Mouse (Mus musculus) MEL (cell line): ENCODE data around the gene Gm49358. TPM values are rescaled to one million over a fixed set of nuclear protein-coding genes. Genes with fewer than 3 reads are reported as not detected.

Source experiments
- DNase-seq: peaks from one replicate; pipeline ENCODE4 v3.0.0; 2011; ENCODE audit warnings: low read depth, low spot score
- H3K27ac ChIP-seq: 2 replicates; pipeline ENCODE4 v1.5.1; 2012; ENCODE audit warnings: low read depth, mild to moderate bottlenecking, control low read depth, low read length, moderate library complexity; ENCODE audit not compliant: control insufficient read depth
- H3K27me3 ChIP-seq, 2 experiments: fragments of 150-350 bp in 1 of 2; sonication (generic) in 1 of 2; 2 replicates each; pipeline ENCODE4 v1.6.1; 2012; ENCODE audit warnings: low read length in 2 of 2, mild to moderate bottlenecking in 2 of 2, improper control_type of control experiment in 1 of 2, moderate library complexity in 1 of 2; ENCODE audit not compliant: insufficient read depth in 2 of 2, control insufficient read depth in 1 of 2
- H3K36me3 ChIP-seq, 2 experiments: 2 replicates each; pipeline ENCODE4 v1.6.1; 2012 to 2014; ENCODE audit warnings: low read length in 2 of 2, improper control_type of control experiment in 1 of 2, inconsistent platforms in 1 of 2, mild to moderate bottlenecking in 1 of 2; ENCODE audit not compliant: insufficient read depth in 2 of 2, control insufficient read depth in 1 of 2
- H3K4me1 ChIP-seq, 2 experiments: fragments of 150-350 bp in 1 of 2; sonication (generic) in 1 of 2; 2 replicates each; pipeline ENCODE4 v1.6.1; 2012; ENCODE audit warnings: low read length in 2 of 2, improper control_type of control experiment in 1 of 2, mild to moderate bottlenecking in 1 of 2; ENCODE audit not compliant: insufficient read depth in 2 of 2, control insufficient read depth in 1 of 2
- H3K4me3 ChIP-seq, 2 experiments: fragments of 150-350 bp in 1 of 2; sonication (generic) in 1 of 2; 2 replicates each; pipeline ENCODE4 v1.5.1; 2012; ENCODE audit warnings: low read depth in 2 of 2, low read length in 2 of 2, mild to moderate bottlenecking in 2 of 2, moderate library complexity in 2 of 2, control low read depth in 1 of 2, improper control_type of control experiment in 1 of 2; ENCODE audit not compliant: control insufficient read depth in 1 of 2, insufficient read depth in 1 of 2
- H3K79me2 ChIP-seq: 2 replicates; pipeline ENCODE4 v1.6.1; 2012; ENCODE audit warnings: mild to moderate bottlenecking, low read length, moderate library complexity; ENCODE audit not compliant: control insufficient read depth, poor library complexity, insufficient read depth
- H3K9ac ChIP-seq: 2 replicates; pipeline ENCODE4 v1.6.1; 2012; ENCODE audit warnings: low read depth, mild to moderate bottlenecking, control low read depth, low read length, moderate library complexity; ENCODE audit not compliant: control insufficient read depth, poor library complexity, severe bottlenecking
- H3K9me3 ChIP-seq: fragments of 150-350 bp; sonication (generic); replicated peaks from 2 replicates; pipeline ENCODE4 v1.6.1; 2012; ENCODE audit warnings: mild to moderate bottlenecking, low read length, improper control_type of control experiment, moderate library complexity; ENCODE audit not compliant: insufficient read depth
- BHLHE40 ChIP-seq: IDR thresholded peaks from 2 replicates; pipeline ENCODE4 v1.6.1; 2012; ENCODE audit warnings: low read depth, mild to moderate bottlenecking, inconsistent platforms, low read length, improper control_type of control experiment, borderline replicate concordance
- CHD1 ChIP-seq: IDR thresholded peaks from 2 replicates; pipeline ENCODE4 v1.6.1; 2012; ENCODE audit warnings: low read depth, mild to moderate bottlenecking, inconsistent platforms, low read length, improper control_type of control experiment
- CHD2 ChIP-seq: IDR thresholded peaks from 2 replicates; pipeline ENCODE4 v1.6.1; 2011; ENCODE audit warnings: low read length, improper control_type of control experiment
- CTCF ChIP-seq, 3 experiments: IDR thresholded peaks in 2 of 3; conservative IDR thresholded peaks in 1 of 3; 2 replicates each; pipeline ENCODE4 v1.5.1; 2011 to 2012; ENCODE audit warnings: low read length in 3 of 3, low read depth in 2 of 3, mild to moderate bottlenecking in 2 of 3, improper control_type of control experiment in 1 of 3, inconsistent platforms in 1 of 3, mixed read lengths in 1 of 3, moderate library complexity in 1 of 3; ENCODE audit not compliant: control insufficient read depth in 1 of 3, insufficient read depth in 1 of 3, poor library complexity in 1 of 3, severe bottlenecking in 1 of 3
- E2F4 ChIP-seq: IDR thresholded peaks from 2 replicates; pipeline ENCODE4 v1.6.1; 2011; ENCODE audit warnings: low read depth, low read length, improper control_type of control experiment, borderline replicate concordance
- ELF1 ChIP-seq: IDR thresholded peaks from 2 replicates; pipeline ENCODE4 v1.6.1; 2014; ENCODE audit warnings: low read depth, mild to moderate bottlenecking, inconsistent platforms, low read length, improper control_type of control experiment, moderate library complexity
- EP300 ChIP-seq, 2 experiments: IDR thresholded peaks; 2 replicates each; pipeline ENCODE4 v1.6.1; 2011; ENCODE audit warnings: improper control_type of control experiment in 2 of 2, low read length in 2 of 2, low read depth in 1 of 2, mild to moderate bottlenecking in 1 of 2
- GABPA ChIP-seq: IDR thresholded peaks from 2 replicates; pipeline ENCODE4 v1.6.1; 2012; ENCODE audit warnings: low read depth, mild to moderate bottlenecking, inconsistent platforms, low read length, improper control_type of control experiment, moderate library complexity
- GATA1 ChIP-seq: IDR thresholded peaks from 2 replicates; pipeline ENCODE4 v1.6.1; 2011; ENCODE audit warnings: low read depth, low read length, improper control_type of control experiment
- JUND ChIP-seq: IDR thresholded peaks from 2 replicates; pipeline ENCODE4 v1.6.1; 2011; ENCODE audit warnings: low read depth, mild to moderate bottlenecking, improper control_type of control experiment, low read length
- KAT2A ChIP-seq: conservative IDR thresholded peaks from 2 replicates; pipeline ENCODE4 v1.6.1; 2012; ENCODE audit warnings: low read depth, low read length, improper control_type of control experiment, inconsistent platforms
- MAFK ChIP-seq: IDR thresholded peaks from 2 replicates; pipeline ENCODE4 v1.6.1; 2011; ENCODE audit warnings: low read depth, mild to moderate bottlenecking, low read length, improper control_type of control experiment, borderline replicate concordance
- MAX ChIP-seq: IDR thresholded peaks from 2 replicates; pipeline ENCODE4 v1.6.1; 2011; ENCODE audit warnings: low read length, improper control_type of control experiment
- MEF2A ChIP-seq: IDR thresholded peaks from 2 replicates; pipeline ENCODE4 v1.6.1; 2014; ENCODE audit warnings: low read depth, mild to moderate bottlenecking, inconsistent platforms, low read length, improper control_type of control experiment; ENCODE audit not compliant: poor library complexity, insufficient replicate concordance, severe bottlenecking; ENCODE audit errors: extremely low read depth
- MXI1 ChIP-seq: IDR thresholded peaks from 2 replicates; pipeline ENCODE4 v1.6.1; 2011; ENCODE audit warnings: mild to moderate bottlenecking, low read depth, low read length, improper control_type of control experiment
- NELFE ChIP-seq: IDR thresholded peaks from 2 replicates; pipeline ENCODE4 v1.6.1; 2011; ENCODE audit warnings: low read depth, low read length, improper control_type of control experiment
- NRF1 ChIP-seq: IDR thresholded peaks from 2 replicates; pipeline ENCODE4 v1.6.1; 2014; ENCODE audit warnings: low read depth, mild to moderate bottlenecking, inconsistent platforms, low read length, improper control_type of control experiment, moderate library complexity; ENCODE audit not compliant: poor library complexity, insufficient read depth, severe bottlenecking
- POLR2A ChIP-seq, 2 experiments: IDR thresholded peaks; 2 replicates each; pipeline ENCODE4 v1.6.1; 2011 to 2012; ENCODE audit warnings: low read length in 2 of 2, mild to moderate bottlenecking in 2 of 2, control low read depth in 1 of 2, improper control_type of control experiment in 1 of 2, low read depth in 1 of 2, moderate library complexity in 1 of 2; ENCODE audit not compliant: control insufficient read depth in 1 of 2, insufficient read depth in 1 of 2, poor library complexity in 1 of 2
- POLR2AphosphoS2 ChIP-seq: IDR thresholded peaks from 2 replicates; pipeline ENCODE4 v1.6.1; 2011; ENCODE audit warnings: low read length, improper control_type of control experiment
- RAD21 ChIP-seq: IDR thresholded peaks from 2 replicates; pipeline ENCODE4 v1.6.1; 2011; ENCODE audit warnings: mild to moderate bottlenecking, low read depth, low read length, improper control_type of control experiment
- RCOR1 ChIP-seq: IDR thresholded peaks from 2 replicates; pipeline ENCODE4 v1.6.1; 2012; ENCODE audit warnings: low read depth, mild to moderate bottlenecking, inconsistent platforms, low read length, improper control_type of control experiment
- TAL1 ChIP-seq: IDR thresholded peaks from 2 replicates; pipeline ENCODE4 v1.6.1; 2012; ENCODE audit warnings: mild to moderate bottlenecking, inconsistent platforms, low read length, moderate library complexity, mixed read lengths
- TCF12 ChIP-seq: IDR thresholded peaks from 2 replicates; pipeline ENCODE4 v1.6.1; 2014; ENCODE audit warnings: low read depth, mild to moderate bottlenecking, inconsistent platforms, low read length, improper control_type of control experiment, moderate library complexity
- UBTF ChIP-seq: IDR thresholded peaks from 2 replicates; pipeline ENCODE4 v1.6.1; 2012; ENCODE audit warnings: low read depth, mild to moderate bottlenecking, inconsistent platforms, low read length, improper control_type of control experiment, moderate library complexity, borderline replicate concordance; ENCODE audit not compliant: insufficient read depth
- USF2 ChIP-seq, 2 experiments: IDR thresholded peaks; 2 replicates each; pipeline ENCODE4 v1.6.1; 2011 to 2012; ENCODE audit warnings: improper control_type of control experiment in 2 of 2, low read length in 2 of 2, borderline replicate concordance in 1 of 2, inconsistent platforms in 1 of 2, low read depth in 1 of 2, mild to moderate bottlenecking in 1 of 2; ENCODE audit not compliant: insufficient read depth in 1 of 2
- ZKSCAN1 ChIP-seq: IDR thresholded peaks from 2 replicates; pipeline ENCODE4 v1.6.1; 2012; ENCODE audit warnings: low read depth, mild to moderate bottlenecking, inconsistent platforms, low read length, improper control_type of control experiment, moderate library complexity
- ZNF384 ChIP-seq: IDR thresholded peaks from 2 replicates; pipeline ENCODE4 v1.6.1; 2012; ENCODE audit warnings: low read depth, mild to moderate bottlenecking, inconsistent platforms, low read length, improper control_type of control experiment
- polyA plus RNA-seq, 2 experiments: library from polyadenylated mRNA; stranded (reverse) in 1 of 2; unstranded in 1 of 2; fragments of >175 nt in 1 of 2; fragments of >200 nt in 1 of 2; gene quantifications; 2 replicates each; pipeline versions ENCODE4 v1.2.1 to v1.2.4; 2012; ENCODE audit warnings: low replicate concordance in 2 of 2, low read depth in 1 of 2; ENCODE audit not compliant: insufficient read length in 2 of 2, insufficient read depth in 1 of 2, missing spikeins in 1 of 2
- total RNA-seq: library from RNA; depleted of rRNA; stranded (reverse); fragments of 300-350 nt; gene quantifications from 2 replicates; pipeline ENCODE4 v1.2.3, GENCODE M21; 2012

Gm49358 gene
- total and polyA plus RNA-seq, 3 experiments, result 1.3 TPM; not detected in 2

DNA sequence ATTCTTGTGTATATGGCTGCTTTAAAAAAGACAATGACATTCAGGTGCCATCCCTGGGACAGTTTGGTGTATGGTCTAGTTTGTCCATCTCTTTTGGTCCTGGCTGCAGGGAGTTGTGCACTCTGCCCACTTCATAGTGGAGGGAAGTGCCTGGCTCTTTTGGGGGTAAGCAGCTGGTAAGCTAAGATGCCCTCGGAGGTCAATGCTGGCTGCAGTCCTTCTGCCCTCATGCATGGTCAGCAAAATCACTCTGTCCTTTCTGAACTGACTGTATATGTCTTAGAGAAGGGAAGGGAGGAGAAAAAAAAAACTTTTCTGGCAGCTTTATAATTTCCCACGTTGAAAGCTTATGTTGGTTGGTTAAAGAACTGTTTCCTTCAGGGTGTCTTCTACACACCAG lies 21.6 kb downstream of the Gm49358 start:
- no peak for TF ChIP-seq CHD2
- no peak for TF ChIP-seq UBTF
- no peak for TF ChIP-seq NRF1
- TF ChIP-seq POLR2AphosphoS2, result no peak
- TF ChIP-seq RCOR1, result no peak
- no peak for TF ChIP-seq KAT2A
- no peak for TF ChIP-seq ZKSCAN1
- no peak for TF ChIP-seq TCF12
- no peak for TF ChIP-seq MEF2A
- TF ChIP-seq MAX, result no peak
- TF ChIP-seq MAFK, result no peak
- TF ChIP-seq ELF1, result no peak
- no peak for TF ChIP-seq NELFE
- no peak for TF ChIP-seq E2F4
- no peak for TF ChIP-seq EP300 (IDR thresholded peaks at IDR 0.05; ENCODE audit: low read depth in 1 of 2, low read length in 2 of 2)
- no peak for TF ChIP-seq CTCF (IDR thresholded peaks at IDR 0.05 in 2 of 3, conservative IDR thresholded peaks at IDR 0.05 in 1 of 3; ENCODE audit: control insufficient read depth in 1 of 3, insufficient read depth in 1 of 3, low read depth in 2 of 3, low read length in 3 of 3, poor library complexity in 1 of 3, severe bottlenecking in 1 of 3)
- TF ChIP-seq GABPA, result no peak
- no peak for TF ChIP-seq JUND
- H3K36me3 ChIP-seq, result peaks cover 0 to 14% of the 10 kb centered on the region in 2 experiments; a peak in 2 of 4 replicates
- DNase-seq, result no peak
- H3K4me1 ChIP-seq, result peaks cover 5 to 9% of the 10 kb centered on the region in 2 experiments
- H3K9ac ChIP-seq, result no peak overlapping the region
- no peaks in the 10 kb centered on the region for H3K27me3 ChIP-seq
- H3K4me3 ChIP-seq, result no peak overlapping the region
- peaks cover 79% of the 10 kb centered on the region for H3K79me2 ChIP-seq
- no peak overlapping the region for H3K27ac ChIP-seq
- H3K9me3 ChIP-seq, result no peaks in the 10 kb centered on the region

DNA sequence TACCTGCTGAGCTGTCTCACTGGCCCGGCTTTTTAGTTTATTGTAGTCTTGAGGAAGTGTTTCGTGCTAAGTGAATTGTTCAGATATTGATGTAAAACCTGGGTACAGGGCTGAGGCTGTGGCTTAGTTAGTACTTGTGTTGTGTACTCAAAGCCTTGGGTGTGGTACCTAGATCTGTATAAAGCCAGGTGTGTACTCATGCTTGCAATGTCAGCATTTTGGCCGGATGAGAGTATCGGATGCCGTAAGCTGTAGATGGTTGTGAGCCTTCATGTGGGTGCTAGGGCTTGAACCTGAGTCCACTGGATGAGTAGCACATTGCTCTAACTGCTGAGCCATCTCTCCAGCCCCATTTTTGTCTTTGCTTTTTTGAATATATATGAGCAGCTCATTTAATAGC lies 22.3 kb downstream of the Gm49358 start:
- Histone ChIP-seq H3K27me3 (no peaks in the 10 kb centered on the region), H3K36me3 (peaks cover 0 to 8% of the 10 kb centered on the region in 2 experiments; a peak in 2 of 4 replicates), H3K9me3 (no peaks in the 10 kb centered on the region), H3K27ac (no peak overlapping the region), H3K4me3 (no peak overlapping the region), H3K9ac (no peak overlapping the region), H3K79me2 (peaks cover 73% of the 10 kb centered on the region), H3K4me1 (peaks cover 0 to 8% of the 10 kb centered on the region in 2 experiments; a peak in 2 of 4 replicates)
- TF ChIP-seq ELF1, result no peak
- TF ChIP-seq POLR2A (IDR thresholded peaks at IDR 0.05; ENCODE audit: control insufficient read depth in 1 of 2, insufficient read depth in 1 of 2, low read depth in 1 of 2, low read length in 2 of 2, poor library complexity in 1 of 2), result no peak
- no peak for TF ChIP-seq MAFK
- TF ChIP-seq RCOR1, result no peak
- TF ChIP-seq POLR2AphosphoS2, result no peak
- TF ChIP-seq ZNF384, result no peak
- TF ChIP-seq MAX, result no peak
- TF ChIP-seq TAL1, result no peak
- no peak for TF ChIP-seq CHD1
- no peak for TF ChIP-seq GABPA
- TF ChIP-seq CTCF (IDR thresholded peaks at IDR 0.05 in 2 of 3, conservative IDR thresholded peaks at IDR 0.05 in 1 of 3; ENCODE audit: control insufficient read depth in 1 of 3, insufficient read depth in 1 of 3, low read depth in 2 of 3, low read length in 3 of 3, poor library complexity in 1 of 3, severe bottlenecking in 1 of 3), result no peak
- TF ChIP-seq BHLHE40, result no peak
- no peak for TF ChIP-seq KAT2A
- no peak for TF ChIP-seq NRF1
- TF ChIP-seq MXI1, result no peak
- no peak for TF ChIP-seq USF2 (IDR thresholded peaks at IDR 0.05; ENCODE audit: borderline replicate concordance in 1 of 2, insufficient read depth in 1 of 2, low read depth in 1 of 2, low read length in 2 of 2)
- no peak for TF ChIP-seq NELFE
- TF ChIP-seq TCF12, result no peak
- TF ChIP-seq RAD21, result no peak
- TF ChIP-seq GATA1, result no peak
- DNase-seq, result no peak
